ENCODE assay signal across 7 mouse cellular contexts in genomic region chr14:124674536-124675141, GRCm38 (mm10). TPM values are rescaled to one million over a fixed set of nuclear protein-coding genes. Genes with fewer than 3 reads are reported as not detected.
DNase-seq lines count a peak whose midpoint lies in the region; ATAC-seq lines count a peak whose summit lies in the region.

No protein-coding gene starts in this region.

- H3K4me3 ChIP-seq in neural tube, embryonic 11.5 days (ENCODE audit: low read depth, low read length) = peak overlapping the region; percentile 42
- peak overlapping the region; percentile 36 for H3K4me3 ChIP-seq in embryonic facial prominence, embryonic 12.5 days
- H3K4me3 ChIP-seq in limb, embryonic 10.5 days = peak overlapping the region; percentile 52
- H3K4me3 ChIP-seq in stomach, embryonic 16.5 days (replicated peaks; ENCODE audit: low read length) = peak overlapping the region; percentile 46

- no peak overlapping the region for H3K27ac ChIP-seq in neural tube, embryonic 11.5 days (ENCODE audit: low read depth, low read length)
- H3K27ac ChIP-seq in embryonic facial prominence, embryonic 12.5 days = no peak overlapping the region
- no peak overlapping the region for H3K27ac ChIP-seq in limb, embryonic 10.5 days
- H3K27ac ChIP-seq in stomach, embryonic 16.5 days (ENCODE audit: low read length) = no peak overlapping the region

- H3K4me2 ChIP-seq in neural tube, embryonic 11.5 days (ENCODE audit: low read depth) = peak overlapping the region; percentile 83
- H3K4me2 ChIP-seq in embryonic facial prominence, embryonic 12.5 days (replicated peaks) = peak overlapping the region; percentile 72
- peak overlapping the region; percentile 59 for H3K4me2 ChIP-seq in stomach, embryonic 16.5 days (ENCODE audit: low read depth, low read length)

- H3K36me3 ChIP-seq in neural tube, embryonic 11.5 days (ENCODE audit: control insufficient read depth, insufficient read depth, low read length) = no peaks in the 10 kb centered on the region
- no peaks in the 10 kb centered on the region for H3K36me3 ChIP-seq in embryonic facial prominence, embryonic 12.5 days
- no peaks in the 10 kb centered on the region for H3K36me3 ChIP-seq in limb, embryonic 10.5 days
- no peaks in the 10 kb centered on the region for H3K36me3 ChIP-seq in stomach, embryonic 16.5 days (ENCODE audit: control insufficient read depth, insufficient read depth, low read length)

- H3K9ac ChIP-seq in neural tube, embryonic 11.5 days (ENCODE audit: low read length) = peak overlapping the region; percentile 43
- H3K9ac ChIP-seq in embryonic facial prominence, embryonic 12.5 days = no peak overlapping the region; the same call in 1 of the 2 replicates
- H3K9ac ChIP-seq in stomach, embryonic 16.5 days (ENCODE audit: low read length) = peak overlapping the region; percentile 41

- ATAC-seq in neural tube, embryonic 11.5 days (ENCODE audit: insufficient read depth, low FRiP score, low TSS enrichment) = no peak
- peak; percentile 4; the same call in 1 of the 2 replicates for ATAC-seq in embryonic facial prominence, embryonic 12.5 days (ENCODE audit: insufficient number of reproducible peaks, insufficient read depth, low FRiP score, low TSS enrichment)
- ATAC-seq in stomach, embryonic 16.5 days (ENCODE audit: insufficient read depth, low FRiP score) = no peak

- DNase-seq in neural tube, embryonic 11.5 days (ENCODE audit: low spot score) = no peak
- no peak for DNase-seq in neural tube, embryonic 10.5 days (ENCODE audit: extremely low spot score, low spot score)
- DNase-seq in limb, embryonic 10.5 days (ENCODE audit: low spot score) = no peak
- no peak for DNase-seq in frontal cortex, postnatal 36 days (ENCODE audit: low spot score in 2 of 2)
- DNase-seq in frontal cortex, postnatal 25 days (ENCODE audit: low spot score in 2 of 2) = no peak

- 25% methylated on average over 8 of the region's 8 CpGs for WGBS in neural tube, embryonic 11.5 days
- 35% methylated on average over 8 of the region's 8 CpGs for WGBS in embryonic facial prominence, embryonic 12.5 days
- WGBS in limb, embryonic 10.5 days = 44% methylated on average over 8 of the region's 8 CpGs
- WGBS in stomach, embryonic 16.5 days = 40% methylated on average over 8 of the region's 8 CpGs

- no peaks in the 10 kb centered on the region for H3K9me3 ChIP-seq in neural tube, embryonic 11.5 days (ENCODE audit: control insufficient read depth, low read length)
- no peaks in the 10 kb centered on the region for H3K9me3 ChIP-seq in embryonic facial prominence, embryonic 12.5 days
- no peaks in the 10 kb centered on the region for H3K9me3 ChIP-seq in limb, embryonic 10.5 days (replicated peaks)
- H3K9me3 ChIP-seq in stomach, embryonic 16.5 days (replicated peaks; ENCODE audit: control insufficient read depth, low read length) = no peaks in the 10 kb centered on the region

- peaks cover 12% of the 10 kb centered on the region for H3K4me1 ChIP-seq in neural tube, embryonic 11.5 days (ENCODE audit: control insufficient read depth, insufficient read depth, low read length)
- H3K4me1 ChIP-seq in embryonic facial prominence, embryonic 12.5 days = peaks cover 21% of the 10 kb centered on the region
- peaks cover 32% of the 10 kb centered on the region for H3K4me1 ChIP-seq in limb, embryonic 10.5 days
- peaks cover 6% of the 10 kb centered on the region; the same call in 1 of the 2 replicates for H3K4me1 ChIP-seq in stomach, embryonic 16.5 days (ENCODE audit: control insufficient read depth, insufficient read depth, low read length)

- H3K27me3 ChIP-seq in neural tube, embryonic 11.5 days (ENCODE audit: control insufficient read depth, insufficient read depth, low read length) = no peaks in the 10 kb centered on the region
- H3K27me3 ChIP-seq in embryonic facial prominence, embryonic 12.5 days = peaks cover 24% of the 10 kb centered on the region
- peaks cover 36% of the 10 kb centered on the region for H3K27me3 ChIP-seq in limb, embryonic 10.5 days (ENCODE audit: low read depth, poor library complexity, severe bottlenecking)
- H3K27me3 ChIP-seq in stomach, embryonic 16.5 days (ENCODE audit: control insufficient read depth, insufficient read depth, low read length) = no peaks in the 10 kb centered on the region

RNA-seq across cellular contexts. Expression of gene Fgf14, which starts 2.3 kb away (rescaled TPM):
- polyA plus RNA-seq in neural tube, embryonic 11.5 days (2014; fragmentation: Nextera tagmentation; extraction: Ambion mirVana) = 6.0 and 7.5 TPM in 2 replicates
- 1.4 and 2.0 TPM in 2 replicates for polyA plus RNA-seq in embryonic facial prominence, embryonic 12.5 days (2016; fragmentation: Nextera tagmentation; extraction: Ambion mirVana)
- 0.18 TPM in 1 of 2 replicates, not detected in the other for polyA plus RNA-seq in limb, embryonic 10.5 days (2016; fragmentation: Nextera tagmentation; extraction: Ambion mirVana)
- 2.4 and 2.6 TPM in 2 replicates for polyA plus RNA-seq in stomach, embryonic 16.5 days (2015; fragmentation: Nextera tagmentation; extraction: Ambion mirVana)
